Mouse (Mus musculus) E14TG2a.4 (cell line): ENCODE measurements around the gene Basp1.

ENCODE experiments used
- CTCF ChIP-seq: conservative IDR thresholded peaks from 2 replicates; pipeline ENCODE4 v1.5.1; 2014; ENCODE audit warnings: low read length
- NANOG ChIP-seq: IDR thresholded peaks from 2 replicates; pipeline ENCODE4 v1.6.1; 2014; ENCODE audit warnings: borderline replicate concordance, low read length, mixed read lengths

DNA sequence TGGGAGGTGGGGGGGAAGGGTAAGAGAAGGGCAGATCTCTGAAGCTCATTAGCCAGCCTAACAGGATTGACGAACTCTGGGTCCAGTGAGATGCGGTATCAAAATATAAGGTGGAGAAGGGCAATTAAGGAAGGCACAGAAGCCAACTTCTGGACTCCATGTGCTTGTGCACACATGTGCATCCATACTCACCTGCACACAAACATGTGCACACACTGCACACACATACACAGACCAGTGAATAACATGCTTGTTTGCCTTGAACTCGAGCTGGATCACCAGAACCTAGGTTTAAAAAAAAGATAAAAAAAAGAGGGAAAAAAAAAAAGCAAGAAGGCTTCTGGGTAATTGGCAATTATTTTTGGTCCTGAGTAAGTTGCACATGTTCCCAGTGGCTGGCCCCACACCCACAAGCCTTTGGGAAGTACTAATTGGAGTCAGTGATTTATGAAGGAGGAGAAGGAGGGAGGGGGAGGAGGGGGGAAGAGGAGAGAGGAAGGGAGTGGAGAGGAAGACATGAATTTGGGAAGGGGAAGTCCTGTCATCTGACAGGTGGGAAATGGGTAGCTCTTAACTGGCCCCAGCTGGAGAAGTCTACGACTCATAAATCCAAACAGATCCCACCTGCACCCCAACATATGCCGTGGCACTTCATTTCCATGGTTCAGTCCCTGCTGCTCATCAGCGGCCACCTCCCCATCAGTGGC lies 48.6 kb upstream of the Basp1 start:
- TF ChIP-seq CTCF (no peak), NANOG (no peak)
